Mouse (Mus musculus): ENCODE results near the gene Galnt5. TPM values are rescaled to one million over a fixed set of nuclear protein-coding genes. Genes with fewer than 3 reads are reported as not detected.

Gene Galnt5
- total RNA-seq, 1 experiment, result not detected

DNA sequence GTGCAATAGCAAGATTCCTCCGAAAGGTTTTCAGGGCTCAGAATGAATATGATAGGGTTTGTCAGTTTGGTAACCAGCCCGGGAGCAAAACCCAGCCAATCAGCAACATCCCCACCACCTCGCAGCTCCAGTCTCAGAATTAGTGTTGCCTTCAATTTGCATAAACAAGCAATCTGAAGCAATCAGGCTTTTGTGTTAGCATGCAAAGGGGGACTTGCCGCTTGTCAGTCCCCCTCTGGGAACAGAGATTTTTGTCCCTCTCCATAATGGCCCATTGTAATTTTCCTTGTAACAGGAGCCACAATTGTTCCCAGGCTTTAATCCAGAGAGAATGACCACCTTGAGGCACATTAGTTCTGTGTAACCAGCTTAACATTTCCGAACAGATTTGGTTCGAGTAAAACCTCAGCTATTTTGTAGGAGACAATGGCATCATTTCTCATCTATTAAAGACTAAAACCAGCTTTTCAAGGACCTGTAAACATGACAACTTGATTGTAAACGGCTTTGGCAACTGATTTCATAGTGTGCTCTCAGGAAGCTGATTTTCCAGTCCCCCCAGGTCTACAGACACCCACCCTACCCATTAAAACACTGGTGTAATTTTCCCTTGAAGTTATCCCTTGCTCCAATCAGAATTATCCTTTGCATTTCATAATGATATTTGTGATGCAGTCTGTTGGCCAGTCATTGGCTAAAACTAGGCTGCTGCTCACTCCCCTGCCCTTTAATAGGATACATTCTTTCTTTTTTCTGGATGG is 55.3 kb downstream of the Galnt5 start, which contains the start of gene Ermn:
TSS of gene Ermn (minus strand) at position 44 of the 761 bp plus-strand sequence.
- DNase-seq (ENCODE audit: low read depth, low spot score), result no peak
- Histone ChIP-seq H3K27ac (ENCODE audit: insufficient read depth, low read depth, low read length, poor library complexity, severe bottlenecking) (no peak within 1 kb of the TSS), H3K36me3 (ENCODE audit: control insufficient read depth, insufficient read depth, low read length, poor library complexity, severe bottlenecking) (no peaks in the 10 kb centered on the region), H3K9me3 (ENCODE audit: control insufficient read depth, insufficient read depth, low read depth, low read length) (no peaks in the 10 kb centered on the region), H3K4me3 (ENCODE audit: insufficient read depth in 1 of 2, low read depth in 1 of 2, low read length in 2 of 2, poor library complexity in 1 of 2, severe bottlenecking in 1 of 2) (no peak within 1 kb of the TSS), H3K4me1 (ENCODE audit: control insufficient read depth in 2 of 2, insufficient read depth in 2 of 2, low read length in 2 of 2, poor library complexity in 1 of 2) (no peaks in the 10 kb centered on the region), H3K9ac (ENCODE audit: insufficient read depth, low read depth, low read length, poor library complexity, severe bottlenecking) (no peak within 1 kb of the TSS)
- in situ Hi-C loops (cut with MboI; ENCODE audit: low sequenced_read_pairs in 2 of 2, unreplicated experiment in 2 of 2), result no loop called here
- TF ChIP-seq CHD2 (IDR thresholded peaks at IDR 0.05; ENCODE audit: low read depth, low read length) (no peak), ZC3H11A (IDR thresholded peaks at IDR 0.05; ENCODE audit: borderline replicate concordance, low read depth, low read length) (no peak), MAFK (IDR thresholded peaks at IDR 0.05; ENCODE audit: insufficient read depth, low read depth, low read length) (no peak), ZNF384 (IDR thresholded peaks at IDR 0.05; ENCODE audit: low read depth, low read length) (no peak), HCFC1 (IDR thresholded peaks at IDR 0.05; ENCODE audit: borderline replicate concordance, insufficient read depth, low read length) (no peak)

DNA sequence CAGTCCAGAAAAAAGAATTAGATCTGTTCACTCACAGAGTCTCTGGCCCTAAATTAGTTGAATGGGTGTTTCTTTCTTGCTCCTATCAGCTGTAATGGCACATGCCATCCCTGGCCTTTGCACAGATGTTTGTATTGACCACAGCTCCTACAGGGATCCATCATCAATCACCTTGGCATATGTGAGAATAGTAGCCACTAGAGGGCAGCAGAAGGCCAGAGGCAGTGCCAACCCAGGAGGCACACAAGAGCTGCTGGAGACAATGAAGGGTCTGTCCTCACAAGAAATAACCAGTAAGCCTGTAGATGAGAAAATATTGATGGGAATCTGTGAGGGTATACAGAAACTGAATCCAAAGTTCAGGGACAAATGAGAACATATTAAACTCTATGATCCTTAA is 57.7 kb downstream of the Galnt5 start:
- no peak for TF ChIP-seq ZC3H11A (IDR thresholded peaks at IDR 0.05; ENCODE audit: borderline replicate concordance, low read depth, low read length)
- no peak for TF ChIP-seq HCFC1 (IDR thresholded peaks at IDR 0.05; ENCODE audit: borderline replicate concordance, insufficient read depth, low read length)
- no peak for TF ChIP-seq CHD2 (IDR thresholded peaks at IDR 0.05; ENCODE audit: low read depth, low read length)
- no peak for TF ChIP-seq MAFK (IDR thresholded peaks at IDR 0.05; ENCODE audit: insufficient read depth, low read depth, low read length)
- no peak for TF ChIP-seq ZNF384 (IDR thresholded peaks at IDR 0.05; ENCODE audit: low read depth, low read length)
- H3K27ac ChIP-seq (ENCODE audit: insufficient read depth, low read depth, low read length, poor library complexity, severe bottlenecking), result no peak overlapping the region
- H3K4me3 ChIP-seq (ENCODE audit: insufficient read depth in 1 of 2, low read depth in 1 of 2, low read length in 2 of 2, poor library complexity in 1 of 2, severe bottlenecking in 1 of 2), result no peak overlapping the region
- H3K36me3 ChIP-seq (ENCODE audit: control insufficient read depth, insufficient read depth, low read length, poor library complexity, severe bottlenecking), result no peaks in the 10 kb centered on the region
- in situ Hi-C loops (cut with MboI; ENCODE audit: low sequenced_read_pairs in 2 of 2, unreplicated experiment in 2 of 2), result no loop called here
- H3K9me3 ChIP-seq (ENCODE audit: control insufficient read depth, insufficient read depth, low read depth, low read length), result no peaks in the 10 kb centered on the region
- DNase-seq (ENCODE audit: low read depth, low spot score), result peak; percentile 41
- no peaks in the 10 kb centered on the region for H3K4me1 ChIP-seq (ENCODE audit: control insufficient read depth in 2 of 2, insufficient read depth in 2 of 2, low read length in 2 of 2, poor library complexity in 1 of 2)
- no peak overlapping the region for H3K9ac ChIP-seq (ENCODE audit: insufficient read depth, low read depth, low read length, poor library complexity, severe bottlenecking)

- Histone ChIP-seq H3K9ac (ENCODE audit: insufficient read depth, low read depth, low read length, poor library complexity, severe bottlenecking) (no peak overlapping the region), H3K4me1 (ENCODE audit: control insufficient read depth in 2 of 2, insufficient read depth in 2 of 2, low read length in 2 of 2, poor library complexity in 1 of 2) (no peaks in the 10 kb centered on the region), H3K4me3 (ENCODE audit: insufficient read depth in 1 of 2, low read depth in 1 of 2, low read length in 2 of 2, poor library complexity in 1 of 2, severe bottlenecking in 1 of 2) (no peak overlapping the region), H3K36me3 (ENCODE audit: control insufficient read depth, insufficient read depth, low read length, poor library complexity, severe bottlenecking) (no peaks in the 10 kb centered on the region), H3K9me3 (ENCODE audit: control insufficient read depth, insufficient read depth, low read depth, low read length) (no peaks in the 10 kb centered on the region), H3K27ac (ENCODE audit: insufficient read depth, low read depth, low read length, poor library complexity, severe bottlenecking) (no peak overlapping the region)
- no peak for DNase-seq (ENCODE audit: low read depth, low spot score)
- in situ Hi-C loops (cut with MboI; ENCODE audit: low sequenced_read_pairs in 2 of 2, unreplicated experiment in 2 of 2), result no loop called here
- TF ChIP-seq CHD2 (IDR thresholded peaks at IDR 0.05; ENCODE audit: low read depth, low read length), result no peak
- no peak for TF ChIP-seq ZC3H11A (IDR thresholded peaks at IDR 0.05; ENCODE audit: borderline replicate concordance, low read depth, low read length)
- TF ChIP-seq ZNF384 (IDR thresholded peaks at IDR 0.05; ENCODE audit: low read depth, low read length), result no peak
- TF ChIP-seq MAFK (IDR thresholded peaks at IDR 0.05; ENCODE audit: insufficient read depth, low read depth, low read length), result no peak
- TF ChIP-seq HCFC1 (IDR thresholded peaks at IDR 0.05; ENCODE audit: borderline replicate concordance, insufficient read depth, low read length), result no peak
These were observed 82.2 kb downstream of the Galnt5 start for GRCm38 (mm10) chr2:58079849-58080248.

DNA sequence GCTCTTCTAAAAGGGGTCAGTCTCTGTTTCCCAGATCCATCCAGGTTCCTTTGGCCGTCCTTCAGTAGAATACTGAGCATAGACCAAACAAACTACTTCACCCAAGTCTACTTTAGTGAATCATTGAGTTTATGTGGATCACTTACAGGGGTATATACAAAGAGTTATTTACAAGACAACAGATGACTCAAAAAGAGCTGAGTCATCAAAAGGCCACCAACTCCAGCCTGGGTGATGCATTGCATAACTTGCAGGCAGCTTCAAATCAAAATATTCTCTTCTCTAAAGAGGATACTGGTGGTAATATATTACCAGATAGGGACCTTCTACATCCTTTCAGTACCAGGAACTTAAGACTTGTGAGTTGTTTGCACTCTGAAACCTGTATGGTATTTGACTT is 88.7 kb downstream of the Galnt5 start:
- Histone ChIP-seq H3K9me3 (ENCODE audit: control insufficient read depth, insufficient read depth, low read depth, low read length) (no peaks in the 10 kb centered on the region), H3K36me3 (ENCODE audit: control insufficient read depth, insufficient read depth, low read length, poor library complexity, severe bottlenecking) (no peaks in the 10 kb centered on the region), H3K9ac (ENCODE audit: insufficient read depth, low read depth, low read length, poor library complexity, severe bottlenecking) (no peak overlapping the region), H3K4me3 (ENCODE audit: insufficient read depth in 1 of 2, low read depth in 1 of 2, low read length in 2 of 2, poor library complexity in 1 of 2, severe bottlenecking in 1 of 2) (no peak overlapping the region), H3K27ac (ENCODE audit: insufficient read depth, low read depth, low read length, poor library complexity, severe bottlenecking) (no peak overlapping the region), H3K4me1 (ENCODE audit: control insufficient read depth in 2 of 2, insufficient read depth in 2 of 2, low read length in 2 of 2, poor library complexity in 1 of 2) (no peaks in the 10 kb centered on the region)
- TF ChIP-seq MAFK (IDR thresholded peaks at IDR 0.05; ENCODE audit: insufficient read depth, low read depth, low read length) (peak; percentile 92), CHD2 (IDR thresholded peaks at IDR 0.05; ENCODE audit: low read depth, low read length) (no peak), HCFC1 (IDR thresholded peaks at IDR 0.05; ENCODE audit: borderline replicate concordance, insufficient read depth, low read length) (no peak), ZNF384 (IDR thresholded peaks at IDR 0.05; ENCODE audit: low read depth, low read length) (no peak), ZC3H11A (IDR thresholded peaks at IDR 0.05; ENCODE audit: borderline replicate concordance, low read depth, low read length) (no peak)
- in situ Hi-C loops (cut with MboI; ENCODE audit: low sequenced_read_pairs in 2 of 2, unreplicated experiment in 2 of 2), result no loop called here
- DNase-seq (ENCODE audit: low read depth, low spot score), result no peak
